8 mouse cellular contexts compared by ENCODE assay signal in the genomic region with DNA sequence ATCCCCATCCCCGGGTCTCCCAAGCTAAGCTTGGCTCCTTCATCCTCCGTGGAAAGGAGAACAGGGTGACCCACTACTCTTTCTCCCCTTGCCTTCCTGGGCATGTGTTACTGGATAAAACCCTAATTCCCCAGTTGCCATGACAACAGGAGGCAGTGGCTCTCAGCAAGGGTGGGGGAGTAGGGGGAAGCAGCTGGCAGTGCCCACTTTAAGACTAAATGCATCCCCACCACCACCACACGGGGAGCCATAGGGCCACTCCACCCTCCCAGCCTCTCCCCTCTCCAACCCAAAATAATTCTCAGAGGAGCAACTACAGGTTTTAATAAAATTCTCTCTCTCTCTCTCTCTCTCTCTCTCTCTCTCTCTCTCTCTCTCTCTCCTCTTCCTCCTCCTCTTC. TPM values are rescaled to one million over a fixed set of nuclear protein-coding genes. Genes with fewer than 3 reads are reported as not detected.
A peak's percentile ranks its signal among the peaks of the same experiment; 100 is the strongest.
DNase-seq lines count a peak whose midpoint lies in the region; ATAC-seq and TF ChIP-seq lines count a peak whose summit lies in the region.

No protein-coding gene starts in this region.

- H3K9me3 ChIP-seq in G1E (replicated peaks): no peaks in the 10 kb centered on the region
- no peaks in the 10 kb centered on the region for H3K9me3 ChIP-seq in forebrain, postnatal 0 days (ENCODE audit: low read length)
- no peaks in the 10 kb centered on the region for H3K9me3 ChIP-seq in midbrain, postnatal 0 days (ENCODE audit: low read length)

- H3K4me3 ChIP-seq in G1E (ENCODE audit: low read depth, low read length): no peak overlapping the region
- H3K4me3 ChIP-seq in forebrain, postnatal 0 days (ENCODE audit: low read depth, low read length): peak overlapping the region; percentile 75
- H3K4me3 ChIP-seq in midbrain, postnatal 0 days (ENCODE audit: low read depth, low read length): peak overlapping the region; percentile 74

- DNase-seq in CD4-positive, CD25-positive, alpha-beta regulatory T cell, adult 2 months (ENCODE audit: low read depth, low spot score): peak; percentile 52
- no peak for DNase-seq in G1E (ENCODE audit: low spot score)
- peak; percentile 85 for DNase-seq in forebrain, postnatal 0 days
- DNase-seq in left cerebral cortex, adult 18-20 months (ENCODE audit: low spot score in 2 of 2): peak; percentile 65 to 80
- peak; percentile 90 for DNase-seq in midbrain, postnatal 0 days (ENCODE audit: low spot score)
- no peak for DNase-seq in spleen, adult 18-20 months
- no peak for DNase-seq in thymus, postnatal 14 days

- 0 out of 2 replicates have a peak, but pooled peaks have one; percentile 9 for TF ChIP-seq CTCF in G1E (IDR thresholded peaks at IDR 0.05; ENCODE audit: low read depth, low read length)
- TF ChIP-seq CTCF in forebrain, postnatal 0 days (IDR thresholded peaks at IDR 0.05; ENCODE audit: low read depth): peak; percentile 67
- TF ChIP-seq CTCF in midbrain, postnatal 0 days (IDR thresholded peaks at IDR 0.05): peak; percentile 69

- peak overlapping the region; percentile 73; the same call in 1 of the 2 replicates for H3K9ac ChIP-seq in forebrain, postnatal 0 days
- peak overlapping the region; percentile 90 for H3K9ac ChIP-seq in midbrain, postnatal 0 days (replicated peaks; ENCODE audit: low read length, poor library complexity, severe bottlenecking)

- peaks cover 47% of the 10 kb centered on the region for H3K36me3 ChIP-seq in G1E (replicated peaks)
- H3K36me3 ChIP-seq in forebrain, postnatal 0 days (ENCODE audit: insufficient read depth): peaks cover 5% of the 10 kb centered on the region; the same call in 1 of the 2 replicates
- no peaks in the 10 kb centered on the region; the same call in 1 of the 2 replicates for H3K36me3 ChIP-seq in midbrain, postnatal 0 days (ENCODE audit: insufficient read depth, low read length)

- H3K27ac ChIP-seq in forebrain, postnatal 0 days (ENCODE audit: low read depth, low read length): peak overlapping the region; percentile 96
- peak overlapping the region; percentile 97 for H3K27ac ChIP-seq in midbrain, postnatal 0 days (ENCODE audit: low read depth, low read length)

- ATAC-seq in CD4-positive, CD25-positive, alpha-beta regulatory T cell, adult 4 months: no peak
- ATAC-seq in G1E (ENCODE audit: extremely low read depth, insufficient number of reproducible peaks, low FRiP score, poor library complexity, severe bottlenecking): no peak
- ATAC-seq in forebrain, postnatal 0 days: peak; percentile 48
- ATAC-seq in midbrain, postnatal 0 days (ENCODE audit: low FRiP score): peak; percentile 35; the same call in 1 of the 2 replicates

- H3K4me2 ChIP-seq in forebrain, postnatal 0 days (ENCODE audit: low read depth): peak overlapping the region; percentile 86
- peak overlapping the region; percentile 87 for H3K4me2 ChIP-seq in midbrain, postnatal 0 days (ENCODE audit: low read depth, low read length, poor library complexity, severe bottlenecking)

- H3K4me1 ChIP-seq in G1E (ENCODE audit: insufficient read depth, low read depth, low read length): peaks cover 47% of the 10 kb centered on the region
- H3K4me1 ChIP-seq in forebrain, postnatal 0 days (ENCODE audit: insufficient read depth): 0 out of 2 replicates have a peak, but pooled peaks cover 9% of the 10 kb centered on the region
- peaks cover 16% of the 10 kb centered on the region for H3K4me1 ChIP-seq in midbrain, postnatal 0 days (ENCODE audit: insufficient read depth, low read length)

- WGBS in forebrain, postnatal 0 days: 2% methylated on average over 3 of the region's 3 CpGs
- 11% methylated on average over 3 of the region's 3 CpGs for WGBS in midbrain, postnatal 0 days

- no peaks in the 10 kb centered on the region for H3K27me3 ChIP-seq in G1E (ENCODE audit: insufficient read depth, low read length)
- no peaks in the 10 kb centered on the region for H3K27me3 ChIP-seq in forebrain, postnatal 0 days (ENCODE audit: insufficient read depth, low read length)
- H3K27me3 ChIP-seq in midbrain, postnatal 0 days (ENCODE audit: insufficient read depth, low read length): no peaks in the 10 kb centered on the region

RNA-seq across cellular contexts. Expression of a gene that starts 2.0 kb away (rescaled TPM):
- 1 to 10 TPM; 1.3 to 3.6 TPM for polyA plus RNA-seq in CD4-positive, CD25-positive, alpha-beta regulatory T cell, adult 4 months (2017; shearing (Covaris generic))
- total RNA-seq in G1E (2014; fragmentation: Nextera tagmentation) (16.1 and 17.2 TPM in 2 replicates), G1E (2017) (3.1 and 3.4 TPM in 2 replicates)
- 11.9 and 13.9 TPM in 2 replicates for polyA plus RNA-seq in G1E (2012)
- 27.3 and 28.3 TPM in 2 replicates for total RNA-seq in forebrain, postnatal 0 days (2014; rRNA removed)
- polyA plus RNA-seq in forebrain, postnatal 0 days (2015; fragmentation: Nextera tagmentation; extraction: Ambion mirVana): 14.1 and 21.4 TPM in 2 replicates
- total RNA-seq in left cerebral cortex, adult 18-20 months (2021): 100 to 1,000 TPM; 128 to 158 TPM
- total RNA-seq in midbrain, postnatal 0 days (2014; rRNA removed): 59.1 and 68.4 TPM in 2 replicates
- polyA plus RNA-seq in midbrain, postnatal 0 days (2015; fragmentation: Nextera tagmentation; extraction: Ambion mirVana): 33.9 and 40.7 TPM in 2 replicates

RNA-seq across cellular contexts. Expression of a gene that starts 14.8 kb away (rescaled TPM):
- polyA plus RNA-seq in CD4-positive, CD25-positive, alpha-beta regulatory T cell, adult 4 months (2017; shearing (Covaris generic)): not detected
- total RNA-seq in G1E (2014; fragmentation: Nextera tagmentation) (not detected in 2 replicates), G1E (2017) (not detected in 2 replicates)
- polyA plus RNA-seq in G1E (2012): 0.16 TPM in 1 of 2 replicates, not detected in the other
- total RNA-seq in forebrain, postnatal 0 days (2014; rRNA removed): not detected in 2 replicates
- polyA plus RNA-seq in forebrain, postnatal 0 days (2015; fragmentation: Nextera tagmentation; extraction: Ambion mirVana): not detected in 2 replicates
- not detected for total RNA-seq in left cerebral cortex, adult 18-20 months (2021)
- total RNA-seq in midbrain, postnatal 0 days (2014; rRNA removed): not detected in 2 replicates
- polyA plus RNA-seq in midbrain, postnatal 0 days (2015; fragmentation: Nextera tagmentation; extraction: Ambion mirVana): not detected in 2 replicates

RNA-seq across cellular contexts. Expression of a gene that starts 21.3 kb away (rescaled TPM):
- polyA plus RNA-seq in CD4-positive, CD25-positive, alpha-beta regulatory T cell, adult 4 months (2017; shearing (Covaris generic)): not detected
- total RNA-seq in G1E (2014; fragmentation: Nextera tagmentation) (not detected in 2 replicates), G1E (2017) (not detected in 2 replicates)
- not detected in 2 replicates for polyA plus RNA-seq in G1E (2012)
- not detected in 2 replicates for total RNA-seq in forebrain, postnatal 0 days (2014; rRNA removed)
- polyA plus RNA-seq in forebrain, postnatal 0 days (2015; fragmentation: Nextera tagmentation; extraction: Ambion mirVana): not detected in 2 replicates
- total RNA-seq in left cerebral cortex, adult 18-20 months (2021): not detected
- total RNA-seq in midbrain, postnatal 0 days (2014; rRNA removed): not detected in 2 replicates
- not detected in 2 replicates for polyA plus RNA-seq in midbrain, postnatal 0 days (2015; fragmentation: Nextera tagmentation; extraction: Ambion mirVana)

RNA-seq across cellular contexts. Expression of a gene that starts 45.0 kb away (rescaled TPM):
- polyA plus RNA-seq in CD4-positive, CD25-positive, alpha-beta regulatory T cell, adult 4 months (2017; shearing (Covaris generic)): not detected
- total RNA-seq in G1E (2014; fragmentation: Nextera tagmentation) (not detected in 2 replicates), G1E (2017) (0.06 TPM in 1 of 2 replicates, not detected in the other)
- polyA plus RNA-seq in G1E (2012): not detected in 2 replicates
- 0.69 and 0.86 TPM in 2 replicates for total RNA-seq in forebrain, postnatal 0 days (2014; rRNA removed)
- 0.15 and 0.30 TPM in 2 replicates for polyA plus RNA-seq in forebrain, postnatal 0 days (2015; fragmentation: Nextera tagmentation; extraction: Ambion mirVana)
- under 1 TPM in 1 of 2 experiments, not detected in 1; 0.19 TPM for total RNA-seq in left cerebral cortex, adult 18-20 months (2021)
- total RNA-seq in midbrain, postnatal 0 days (2014; rRNA removed): 0.14 TPM in 1 of 2 replicates, not detected in the other
- 0.25 TPM in 2 replicates for polyA plus RNA-seq in midbrain, postnatal 0 days (2015; fragmentation: Nextera tagmentation; extraction: Ambion mirVana)

RNA-seq across cellular contexts. Expression of a gene that starts 58.1 kb away (rescaled TPM):
- polyA plus RNA-seq in CD4-positive, CD25-positive, alpha-beta regulatory T cell, adult 4 months (2017; shearing (Covaris generic)): under 1 TPM in 1 of 2 experiments, not detected in 1; 0.42 TPM
- total RNA-seq in G1E (2014; fragmentation: Nextera tagmentation) (not detected in 2 replicates), G1E (2017) (0.06 and 0.22 TPM in 2 replicates)
- polyA plus RNA-seq in G1E (2012): not detected in 2 replicates
- 56.6 and 60.3 TPM in 2 replicates for total RNA-seq in forebrain, postnatal 0 days (2014; rRNA removed)
- 45.5 and 46.4 TPM in 2 replicates for polyA plus RNA-seq in forebrain, postnatal 0 days (2015; fragmentation: Nextera tagmentation; extraction: Ambion mirVana)
- 10 to 100 TPM; 77.6 to 89.6 TPM for total RNA-seq in left cerebral cortex, adult 18-20 months (2021)
- 68.2 and 71.9 TPM in 2 replicates for total RNA-seq in midbrain, postnatal 0 days (2014; rRNA removed)
- polyA plus RNA-seq in midbrain, postnatal 0 days (2015; fragmentation: Nextera tagmentation; extraction: Ambion mirVana): 53.9 and 54.7 TPM in 2 replicates

Comparison
In these comparisons a context has a peak if more than half of its experiments do, and no peak if none do; other contexts are left out.
1. DNase-seq: peak in CD4-positive, CD25-positive, alpha-beta regulatory T cell, adult 2 months (single experiment), forebrain, postnatal 0 days (single experiment), left cerebral cortex, adult 18-20 months (2 of 2) and midbrain, postnatal 0 days (single experiment); none in G1E (single experiment), spleen, adult 18-20 months (0 of 2) and thymus, postnatal 14 days (single experiment).
2. ATAC-seq: peak in forebrain, postnatal 0 days (single experiment) and midbrain, postnatal 0 days (single experiment); none in CD4-positive, CD25-positive, alpha-beta regulatory T cell, adult 4 months (single experiment) and G1E (single experiment).
3. CTCF ChIP-seq: peak in every context shown above with its lines; median percentile 69 in midbrain, postnatal 0 days; 67 in forebrain, postnatal 0 days; 9 in G1E.